Mouse (Mus musculus): ENCODE data around the gene Akap11. TPM values are rescaled to one million over a fixed set of nuclear protein-coding genes. Genes with fewer than 3 reads are reported as not detected.

Gene Akap11
- total RNA-seq, 2 experiments from 2014 or later = 10.0 to 15.6 TPM

DNA sequence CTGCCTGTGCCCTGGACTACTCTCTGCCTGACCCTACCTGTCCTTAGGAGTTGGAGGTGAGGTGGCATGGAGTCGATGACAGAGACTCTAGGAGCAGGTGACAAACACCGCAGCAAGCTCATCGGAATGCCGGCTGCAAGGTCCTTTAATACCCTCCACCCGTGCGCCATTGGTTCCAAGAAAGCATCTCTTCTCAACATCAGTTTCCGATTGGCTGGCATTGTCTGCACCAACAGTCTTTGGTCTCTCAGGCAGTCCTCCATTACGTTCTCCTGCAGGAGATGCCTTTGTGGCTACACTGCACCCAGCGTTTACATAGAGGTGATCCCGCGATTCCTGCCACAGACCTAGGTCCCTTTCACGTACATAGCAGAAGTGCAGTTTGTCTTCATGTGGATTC, 88.6 kb downstream of the Akap11 start:
- DNase-seq = no peak

DNA sequence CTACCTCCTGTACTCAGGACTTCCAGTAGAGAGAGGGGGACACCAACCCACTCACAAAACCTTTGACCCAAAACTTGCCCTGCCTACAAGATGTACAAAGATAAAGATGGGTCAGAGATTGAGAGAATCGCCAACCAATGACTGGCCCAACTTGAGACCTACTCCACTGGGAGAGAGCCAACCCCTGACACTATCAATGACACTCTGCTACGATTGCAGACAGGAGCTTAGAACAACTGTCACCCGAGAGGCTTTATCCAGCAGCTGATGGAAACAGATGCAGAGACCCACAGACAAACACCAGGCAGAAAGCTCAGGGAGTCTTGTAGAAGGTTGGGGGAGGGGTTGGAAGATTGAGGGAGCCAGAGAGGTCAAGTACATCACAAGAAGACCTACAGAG, 89.1 kb downstream of the Akap11 start:
- no peak for DNase-seq

Other genes with a start within 250 kb of the Akap11 start
- gene Tnfsf11, start 228.8 kb downstream of the Akap11 start, total RNA-seq (2021) = not detected
- 1 to 10 TPM; 2.8 to 3.1 TPM for gene Dgkh, start 196.0 kb upstream of the Akap11 start, total RNA-seq (2021)

All from gastrocnemius, postnatal 25 days (tissue).